ENCODE assay signal across 14 mouse cellular contexts in the genomic region with DNA sequence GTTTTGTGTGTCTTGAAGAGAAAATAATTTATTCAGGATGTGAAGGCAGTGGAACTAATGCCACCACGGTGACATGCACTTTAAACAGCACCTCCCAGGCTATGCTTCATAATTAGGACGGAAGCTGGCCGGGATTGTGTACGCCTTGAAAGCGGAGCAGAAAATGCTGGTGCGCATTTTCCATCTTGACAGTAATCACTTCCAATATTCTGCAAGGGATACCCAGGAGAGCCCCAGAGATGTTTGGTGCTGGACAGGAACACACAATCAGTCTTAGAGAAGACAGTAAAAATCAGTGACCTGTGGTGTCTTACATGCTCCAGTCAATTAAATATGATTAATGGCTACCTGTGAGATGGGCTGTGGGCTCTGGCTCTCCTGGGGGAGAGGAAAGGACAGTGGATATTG.
DNase-seq lines count a peak whose midpoint lies in the region; ATAC-seq lines count a peak whose summit lies in the region.
"Had no signal": no experiment of that assay in that cellular context is flagged by ENCODE, and none has a peak within 500 bp of the region (broad histone marks: within the 10 kb centered on the region; RNA-seq: fewer than 3 reads in every experiment).

No protein-coding gene starts in this region.

- H3K4me2 ChIP-seq in kidney, embryonic 15.5 days = no peak overlapping the region
- peak overlapping the region; percentile 34 for H3K4me2 ChIP-seq in forebrain, embryonic 13.5 days
- H3K4me2 ChIP-seq in hindbrain, embryonic 13.5 days = no peak overlapping the region
- H3K4me2 ChIP-seq in neural tube, embryonic 12.5 days (replicated peaks) = no peak overlapping the region

- H3K36me3 ChIP-seq in kidney, embryonic 15.5 days = no peaks in the 10 kb centered on the region
- 0 out of 2 replicates have a peak, but pooled peaks cover 6% of the 10 kb centered on the region for H3K36me3 ChIP-seq in forebrain, embryonic 13.5 days (ENCODE audit: poor library complexity, severe bottlenecking)
- peaks cover 19% of the 10 kb centered on the region for H3K36me3 ChIP-seq in hindbrain, embryonic 13.5 days
- no peaks in the 10 kb centered on the region for H3K36me3 ChIP-seq in neural tube, embryonic 12.5 days

- peaks cover 20% of the 10 kb centered on the region for H3K4me1 ChIP-seq in kidney, embryonic 15.5 days
- peaks cover 33% of the 10 kb centered on the region for H3K4me1 ChIP-seq in forebrain, embryonic 13.5 days
- H3K4me1 ChIP-seq in hindbrain, embryonic 13.5 days (replicated peaks) = peaks cover 27% of the 10 kb centered on the region
- H3K4me1 ChIP-seq in neural tube, embryonic 12.5 days = peaks cover 7% of the 10 kb centered on the region

- no peaks in the 10 kb centered on the region for H3K9me3 ChIP-seq in kidney, embryonic 15.5 days (replicated peaks)
- no peaks in the 10 kb centered on the region for H3K9me3 ChIP-seq in forebrain, embryonic 13.5 days (replicated peaks)
- no peaks in the 10 kb centered on the region for H3K9me3 ChIP-seq in hindbrain, embryonic 13.5 days
- H3K9me3 ChIP-seq in neural tube, embryonic 12.5 days = no peaks in the 10 kb centered on the region

- DNase-seq in kidney, postnatal 14 days = no peak
- DNase-seq in lung, adult 18-20 months = no peak
- no peak for DNase-seq in lung, postnatal 14 days
- DNase-seq: adrenal gland, adult 8-10 months; gastrocnemius, postnatal 25 days; layer of hippocampus, adult 9-11 months; right cerebral cortex, postnatal 25 days; thymus, postnatal 36 days had no signal

- peak; percentile 82 for ATAC-seq in kidney, embryonic 15.5 days (replicated peaks; ENCODE audit: low FRiP score)
- peak; percentile 77 for ATAC-seq in forebrain, embryonic 13.5 days
- peak; percentile 69 for ATAC-seq in hindbrain, embryonic 13.5 days (ENCODE audit: low FRiP score)
- peak; percentile 46 for ATAC-seq in neural tube, embryonic 12.5 days (ENCODE audit: low FRiP score, low read depth)
- ATAC-seq: intestine, embryonic 16.5 days had no signal

- H3K27me3 ChIP-seq in kidney, embryonic 15.5 days = peaks cover 43% of the 10 kb centered on the region
- no peaks in the 10 kb centered on the region; the same call in 1 of the 2 replicates for H3K27me3 ChIP-seq in forebrain, embryonic 13.5 days
- H3K27me3 ChIP-seq in hindbrain, embryonic 13.5 days = peaks cover 20% of the 10 kb centered on the region
- H3K27me3 ChIP-seq in neural tube, embryonic 12.5 days (replicated peaks) = peaks cover 4% of the 10 kb centered on the region; the same call in 1 of the 2 replicates
- H3K27me3 ChIP-seq: CH12.LX had no signal

- H3K9ac ChIP-seq in kidney, embryonic 15.5 days = no peak overlapping the region
- 0 out of 2 replicates have a peak overlapping the region, but pooled peaks have one; percentile 1 for H3K9ac ChIP-seq in forebrain, embryonic 13.5 days
- H3K9ac ChIP-seq in hindbrain, embryonic 13.5 days = no peak overlapping the region; the same call in 1 of the 2 replicates
- no peak overlapping the region for H3K9ac ChIP-seq in neural tube, embryonic 12.5 days

- H3K27ac ChIP-seq in kidney, embryonic 15.5 days = no peak overlapping the region
- peak overlapping the region; percentile 37 for H3K27ac ChIP-seq in forebrain, embryonic 13.5 days
- H3K27ac ChIP-seq in hindbrain, embryonic 13.5 days = peak overlapping the region; percentile 77
- no peak overlapping the region for H3K27ac ChIP-seq in neural tube, embryonic 12.5 days

- no peak overlapping the region for H3K4me3 ChIP-seq in kidney, embryonic 15.5 days (replicated peaks)
- H3K4me3 ChIP-seq in forebrain, embryonic 13.5 days = no peak overlapping the region
- no peak overlapping the region for H3K4me3 ChIP-seq in hindbrain, embryonic 13.5 days
- H3K4me3 ChIP-seq in neural tube, embryonic 12.5 days = no peak overlapping the region

- 29% methylated on average over 6 of the region's 6 CpGs for WGBS in kidney, embryonic 15.5 days
- 10% methylated on average over 6 of the region's 6 CpGs for WGBS in forebrain, embryonic 13.5 days
- WGBS in hindbrain, embryonic 13.5 days = 20% methylated on average over 6 of the region's 6 CpGs
- WGBS in neural tube, embryonic 12.5 days = 40% methylated on average over 6 of the region's 6 CpGs

Comparison
In these comparisons a context has a peak if more than half of its experiments do, and no peak if none do; other contexts are left out.
1. H3K27ac ChIP-seq: peak in forebrain, embryonic 13.5 days (single experiment) and hindbrain, embryonic 13.5 days (single experiment); none in kidney, embryonic 15.5 days (single experiment) and neural tube, embryonic 12.5 days (single experiment).
2. Peak in every context shown above with its lines, with median percentiles within 50 percentile points of each other: ATAC-seq.